Mouse (Mus musculus) layer of hippocampus, postnatal 10 days (tissue): ENCODE results near the gene Emilin2. TPM values are rescaled to one million over a fixed set of nuclear protein-coding genes. Genes with fewer than 3 reads are reported as not detected.

ENCODE experiments used
- DNase-seq, 2 experiments: peaks; one replicate each; pipeline ENCODE4 v3.0.0; 2021; ENCODE audit warnings: low spot score in 2 of 2
- total RNA-seq, 2 experiments: library from RNA; stranded (reverse); gene quantifications; 2 replicates each; pipeline ENCODE4 v1.2.3; 2021

The Emilin2 gene
- total RNA-seq, 2 experiments from 2014 or later = 5.0 to 6.4 TPM

GRCm38 (mm10) chr17:71235229-71235958, 76.4 kb downstream of the Emilin2 start:
- DNase-seq = no peak

- DNase-seq = no peak
These were observed 77.7 kb downstream of the Emilin2 start for GRCm38 (mm10) chr17:71234041-71234594.

GRCm38 (mm10) chr17:71233210-71233609, 78.6 kb downstream of the Emilin2 start:
- no peak for DNase-seq

GRCm38 (mm10) chr17:71231998-71232397, 79.8 kb downstream of the Emilin2 start:
- no peak for DNase-seq

- no peak for DNase-seq
These were observed 81.6 kb downstream of the Emilin2 start for GRCm38 (mm10) chr17:71230108-71230709.

- no peak for DNase-seq
These were observed 83.1 kb downstream of the Emilin2 start for GRCm38 (mm10) chr17:71228651-71229050.

GRCm38 (mm10) chr17:71227128-71227895, 84.5 kb downstream of the Emilin2 start:
- no peak for DNase-seq

GRCm38 (mm10) chr17:71225091-71225490, 86.7 kb downstream of the Emilin2 start:
- DNase-seq = peak; percentile 27 to 32

GRCm38 (mm10) chr17:71224521-71224920, 87.3 kb downstream of the Emilin2 start:
- DNase-seq = no peak

GRCm38 (mm10) chr17:71223676-71224075, 88.1 kb downstream of the Emilin2 start:
- DNase-seq = no peak

- no peak for DNase-seq
These were observed 90.4 kb downstream of the Emilin2 start for GRCm38 (mm10) chr17:71221383-71221782.

- no peak for DNase-seq
These were observed 94.6 kb downstream of the Emilin2 start for GRCm38 (mm10) chr17:71217111-71217685.

GRCm38 (mm10) chr17:71216263-71216662, 95.5 kb downstream of the Emilin2 start:
- DNase-seq = no peak

GRCm38 (mm10) chr17:71215241-71215839, 96.4 kb downstream of the Emilin2 start:
- no peak for DNase-seq

- no peak for DNase-seq
These were observed 97.1 kb downstream of the Emilin2 start for GRCm38 (mm10) chr17:71214514-71215240.

- DNase-seq = no peak
These were observed 98.1 kb downstream of the Emilin2 start for GRCm38 (mm10) chr17:71213666-71214065.

GRCm38 (mm10) chr17:71211962-71212646, 99.7 kb downstream of the Emilin2 start:
- no peak for DNase-seq

- no peak for DNase-seq
These were observed 101.8 kb downstream of the Emilin2 start for GRCm38 (mm10) chr17:71209936-71210335.

- no peak for DNase-seq
These were observed 102.9 kb downstream of the Emilin2 start for GRCm38 (mm10) chr17:71208921-71209320.

- DNase-seq = no peak
These were observed 103.4 kb downstream of the Emilin2 start for GRCm38 (mm10) chr17:71208376-71208775.
